Mouse (Mus musculus) thymus, adult 2 months (tissue): ENCODE data around the gene Fggy.

ENCODE experiments used
- CTCF ChIP-seq: fragments of 200-500 bp; IDR thresholded peaks from 2 replicates; pipeline ENCODE4 v1.5.1; 2012; ENCODE audit warnings: mild to moderate bottlenecking, control low read depth, low read length, moderate library complexity, borderline replicate concordance; ENCODE audit not compliant: control insufficient read depth, poor library complexity, insufficient read depth; ENCODE audit errors: extremely low read depth
- POLR2A ChIP-seq: fragments of 200-500 bp; IDR thresholded peaks from 2 replicates; pipeline ENCODE4 v1.6.1; 2012; ENCODE audit warnings: mild to moderate bottlenecking, low read length, control low read depth, moderate library complexity; ENCODE audit not compliant: control insufficient read depth, poor library complexity, insufficient read depth; ENCODE audit errors: extremely low read depth

- TF ChIP-seq POLR2A (no peak), CTCF (no peak)
Observed at GRCm38 (mm10) chr4:95793647-95794328, 236.5 kb downstream of the Fggy start.
